Mouse (Mus musculus) neural tube, embryonic 11.5 days (tissue): ENCODE results near the gene B020004J07Rik. TPM values are rescaled to one million over a fixed set of nuclear protein-coding genes. Genes with fewer than 3 reads are reported as not detected.
"Not testable (repeated sequence)": the region's sequence is repeated elsewhere in the genome, so short reads cannot be mapped to it uniquely, and the experiment has no call there.

Experiments
- ATAC-seq: fragments of 200-750 bp; cut with Nextera tagmentation; 2 replicates; pipeline ENCODE4 v1.8.0; 2017; ENCODE audit warnings: moderate number of reproducible peaks, mild to moderate bottlenecking, moderate TSS enrichment, moderate library complexity; ENCODE audit not compliant: insufficient read depth, low FRiP score, low TSS enrichment
- DNase-seq: peaks from one replicate; pipeline ENCODE4 v3.0.0-alpha.2; 2015; ENCODE audit warnings: low spot score
- H3K27ac ChIP-seq: fragments of 300-500 bp; sonication (generic); 2 replicates; pipeline ENCODE4 v1.5.1; 2014; ENCODE audit warnings: low read depth, mild to moderate bottlenecking, low read length
- H3K27me3 ChIP-seq: fragments of 300-500 bp; sonication (generic); 2 replicates; pipeline ENCODE4 v1.6.1; 2014; ENCODE audit warnings: mild to moderate bottlenecking, low read length, mixed read lengths; ENCODE audit not compliant: control insufficient read depth, insufficient read depth
- H3K36me3 ChIP-seq: fragments of 300-500 bp; sonication (generic); 2 replicates; pipeline ENCODE4 v1.6.1; 2014; ENCODE audit warnings: mild to moderate bottlenecking, low read length, moderate library complexity, mixed read lengths; ENCODE audit not compliant: control insufficient read depth, insufficient read depth
- H3K4me1 ChIP-seq: fragments of 300-500 bp; sonication (generic); 2 replicates; pipeline ENCODE4 v1.6.1; 2014; ENCODE audit warnings: low read length, mixed read lengths; ENCODE audit not compliant: control insufficient read depth, insufficient read depth
- H3K4me2 ChIP-seq: fragments of 300-500 bp; sonication (generic); 2 replicates; pipeline ENCODE4 v1.6.1; 2014; ENCODE audit warnings: low read depth, mild to moderate bottlenecking, moderate library complexity
- H3K4me3 ChIP-seq: fragments of 300-500 bp; sonication (generic); 2 replicates; pipeline ENCODE4 v1.5.1; 2014; ENCODE audit warnings: low read depth, low read length
- H3K9ac ChIP-seq: fragments of 300-500 bp; sonication (generic); 2 replicates; pipeline ENCODE4 v1.6.1; 2014; ENCODE audit warnings: mild to moderate bottlenecking, low read length
- H3K9me3 ChIP-seq: fragments of 300-500 bp; sonication (generic); 2 replicates; pipeline ENCODE4 v1.6.1; 2016; ENCODE audit warnings: low read length; ENCODE audit not compliant: control insufficient read depth
- WGBS: fragments of 180-500 bp; shearing (Covaris S2); extraction: QIAGEN DNeasy Blood & Tissue Kit; methylation state at CpG from one replicate; pipeline ENCODE4 v1.1.7; 2014; 5-methylcytosine and 5-hydroxymethylcytosine counted together
- polyA plus RNA-seq: library from polyadenylated mRNA; unstranded; fragments of >200 nt; fragmentation: Nextera tagmentation; extraction: Ambion mirVana; gene quantifications from 2 replicates; pipeline ENCODE4 v1.2.1, GENCODE M21; 2014

B020004J07Rik gene
- not detected in 2 replicates for polyA plus RNA-seq

GRCm38 (mm10) chr4:101843923-101844322 is at the start of gene B020004J07Rik:
Gene B020004J07Rik (minus strand): TSS chr4:101844023.
- 82% methylated on average over 2 of the region's 4 CpGs for WGBS
- not testable (repeated sequence) for ATAC-seq, H3K9me3 ChIP-seq, H3K4me1 ChIP-seq, H3K36me3 ChIP-seq, H3K4me2 ChIP-seq, H3K27ac ChIP-seq, DNase-seq, H3K9ac ChIP-seq, H3K27me3 ChIP-seq, H3K4me3 ChIP-seq

GRCm38 (mm10) chr4:101889377-101889776 is 45.6 kb upstream of the B020004J07Rik start:
- H3K4me3 ChIP-seq: no peak overlapping the region
- DNase-seq: no peak
- no peak overlapping the region for H3K4me2 ChIP-seq
- H3K36me3 ChIP-seq: no peaks in the 10 kb centered on the region
- no peaks in the 10 kb centered on the region for H3K9me3 ChIP-seq
- H3K4me1 ChIP-seq: no peaks in the 10 kb centered on the region
- no peak overlapping the region for H3K27ac ChIP-seq
- no peaks in the 10 kb centered on the region for H3K27me3 ChIP-seq
- H3K9ac ChIP-seq: no peak overlapping the region
- no peak for ATAC-seq

GRCm38 (mm10) chr4:101883641-101884040 is 39.8 kb upstream of the B020004J07Rik start:
- ATAC-seq: no peak

GRCm38 (mm10) chr4:101875687-101876086 is 31.9 kb upstream of the B020004J07Rik start:
- H3K4me3 ChIP-seq, H3K9ac ChIP-seq, ATAC-seq, H3K4me2 ChIP-seq, H3K27ac ChIP-seq, H3K4me1 ChIP-seq, H3K27me3 ChIP-seq, H3K36me3 ChIP-seq, H3K9me3 ChIP-seq, DNase-seq: not testable (repeated sequence)
- 90% methylated on average over 15 of the region's 15 CpGs for WGBS

More at GRCm38 (mm10) chr4:101883641-101884040, 39.8 kb upstream of the B020004J07Rik start:
- Histone ChIP-seq H3K9me3 (no peaks in the 10 kb centered on the region), H3K4me2 (no peak overlapping the region), H3K36me3 (no peaks in the 10 kb centered on the region), H3K27me3 (no peaks in the 10 kb centered on the region), H3K4me1 (no peaks in the 10 kb centered on the region), H3K27ac (no peak overlapping the region), H3K4me3 (no peak overlapping the region), H3K9ac (no peak overlapping the region)
- WGBS: 44% methylated on average over 3 of the region's 3 CpGs
- DNase-seq: no peak

- not testable (repeated sequence) for H3K9me3 ChIP-seq, ATAC-seq, H3K27me3 ChIP-seq, H3K9ac ChIP-seq, H3K4me2 ChIP-seq, H3K36me3 ChIP-seq, H3K4me3 ChIP-seq, H3K27ac ChIP-seq, H3K4me1 ChIP-seq, DNase-seq
- WGBS: 71% methylated on average over 2 of the region's 2 CpGs
These were observed 28.2 kb upstream of the B020004J07Rik start for GRCm38 (mm10) chr4:101872031-101872430.

- Histone ChIP-seq H3K9me3 (no peaks in the 10 kb centered on the region), H3K36me3 (no peaks in the 10 kb centered on the region), H3K4me2 (no peak overlapping the region), H3K9ac (no peak overlapping the region), H3K4me3 (no peak overlapping the region), H3K27me3 (no peaks in the 10 kb centered on the region), H3K4me1 (no peaks in the 10 kb centered on the region), H3K27ac (no peak overlapping the region)
- DNase-seq (no peak), ATAC-seq (no peak)
- WGBS: 86% methylated on average over 5 of the region's 6 CpGs
These were observed 18.5 kb upstream of the B020004J07Rik start for GRCm38 (mm10) chr4:101862289-101862688.

DNA sequence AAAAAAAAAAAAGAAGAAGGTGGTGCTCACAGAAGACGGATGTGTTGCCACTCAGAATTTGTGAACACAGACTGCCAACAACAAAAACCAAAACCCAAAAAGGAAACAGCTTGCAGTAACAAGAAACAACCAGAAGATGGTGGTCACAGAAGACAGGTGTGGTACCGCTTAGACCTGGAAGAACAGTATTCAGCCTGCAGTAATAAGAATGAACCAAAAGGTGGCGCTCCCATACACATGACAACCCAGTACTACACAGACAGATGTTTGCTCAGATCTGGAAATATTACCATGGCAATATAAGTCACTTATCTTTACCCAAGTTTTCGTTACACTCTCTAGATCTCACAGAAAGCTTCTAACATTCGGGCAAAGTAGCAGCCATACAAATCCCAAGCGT is 17.1 kb upstream of the B020004J07Rik start:
- Histone ChIP-seq H3K27me3 (no peaks in the 10 kb centered on the region), H3K27ac (no peak overlapping the region), H3K9me3 (no peaks in the 10 kb centered on the region), H3K9ac (no peak overlapping the region), H3K4me1 (no peaks in the 10 kb centered on the region), H3K4me3 (no peak overlapping the region), H3K4me2 (no peak overlapping the region), H3K36me3 (no peaks in the 10 kb centered on the region)
- 53% methylated on average over 6 of the region's 6 CpGs for WGBS
- DNase-seq (no peak), ATAC-seq (no peak)

GRCm38 (mm10) chr4:101850908-101851307 is 7.1 kb upstream of the B020004J07Rik start:
- Histone ChIP-seq H3K4me2 (no peak overlapping the region), H3K4me1 (no peaks in the 10 kb centered on the region), H3K9ac (no peak overlapping the region), H3K27ac (no peak overlapping the region), H3K27me3 (no peaks in the 10 kb centered on the region), H3K9me3 (peaks cover 4% of the 10 kb centered on the region; the same call in 1 of the 2 replicates), H3K36me3 (no peaks in the 10 kb centered on the region), H3K4me3 (no peak overlapping the region)
- DNase-seq: no peak
- WGBS: 71% methylated on average over 2 of the region's 2 CpGs
- ATAC-seq: no peak
